Mouse (Mus musculus): ENCODE data around the gene Ebf1. TPM values are rescaled to one million over a fixed set of nuclear protein-coding genes. Genes with fewer than 3 reads are reported as not detected.

The Ebf1 gene
- polyA plus RNA-seq, 1 experiment from 2014 or later = 3.6 TPM

- Histone ChIP-seq H3K4me2 (replicated peaks; ENCODE audit: low read depth) (no peak overlapping the region), H3K9me3 (ENCODE audit: control insufficient read depth, low read length) (no peaks in the 10 kb centered on the region), H3K9ac (ENCODE audit: low read length) (no peak overlapping the region), H3K4me3 (ENCODE audit: low read depth, low read length) (no peak overlapping the region), H3K4me1 (replicated peaks; ENCODE audit: control insufficient read depth, insufficient read depth) (no peaks in the 10 kb centered on the region), H3K36me3 (ENCODE audit: control insufficient read depth, insufficient read depth, low read length) (no peaks in the 10 kb centered on the region), H3K27me3 (ENCODE audit: control insufficient read depth, insufficient read depth, low read length) (0 out of 2 replicates have a peak, but pooled peaks cover 2% of the 10 kb centered on the region), H3K27ac (replicated peaks) (no peak overlapping the region)
- 88% methylated on average over 5 of the region's 5 CpGs for WGBS
- ATAC-seq (ENCODE audit: low FRiP score, low TSS enrichment) (no peak), DNase-seq (ENCODE audit: low spot score) (no peak)
- TF ChIP-seq CTCF (IDR thresholded peaks at IDR 0.05; ENCODE audit: low read depth) (no peak), EP300 (optimal IDR thresholded peaks at IDR 0.05) (no peak)
These were observed 120.9 kb downstream of the Ebf1 start for GRCm38 (mm10) chr11:44738046-44738445.

- DNase-seq (ENCODE audit: low spot score) = no peak
- WGBS = 46% methylated on average over 10 of the region's 10 CpGs
- Histone ChIP-seq H3K27me3 (ENCODE audit: control insufficient read depth, insufficient read depth, low read length) (0 out of 2 replicates have a peak, but pooled peaks cover 2% of the 10 kb centered on the region), H3K4me1 (replicated peaks; ENCODE audit: control insufficient read depth, insufficient read depth) (no peaks in the 10 kb centered on the region), H3K36me3 (ENCODE audit: control insufficient read depth, insufficient read depth, low read length) (no peaks in the 10 kb centered on the region), H3K9me3 (ENCODE audit: control insufficient read depth, low read length) (no peaks in the 10 kb centered on the region), H3K27ac (replicated peaks) (no peak overlapping the region), H3K9ac (ENCODE audit: low read length) (no peak overlapping the region), H3K4me3 (ENCODE audit: low read depth, low read length) (no peak overlapping the region), H3K4me2 (replicated peaks; ENCODE audit: low read depth) (no peak overlapping the region)
- no peak for ATAC-seq (ENCODE audit: low FRiP score, low TSS enrichment)
- TF ChIP-seq EP300 (optimal IDR thresholded peaks at IDR 0.05) (no peak), CTCF (IDR thresholded peaks at IDR 0.05; ENCODE audit: low read depth) (no peak)
These were observed 121.7 kb downstream of the Ebf1 start for GRCm38 (mm10) chr11:44738820-44739219.

- H3K4me3 ChIP-seq (ENCODE audit: low read depth, low read length) = no peak overlapping the region
- no peaks in the 10 kb centered on the region for H3K36me3 ChIP-seq (ENCODE audit: control insufficient read depth, insufficient read depth, low read length)
- no peak for DNase-seq (ENCODE audit: low spot score)
- H3K27ac ChIP-seq (replicated peaks) = no peak overlapping the region
- H3K4me2 ChIP-seq (replicated peaks; ENCODE audit: low read depth) = no peak overlapping the region
- 0 out of 2 replicates have a peak, but pooled peaks cover 2% of the 10 kb centered on the region for H3K27me3 ChIP-seq (ENCODE audit: control insufficient read depth, insufficient read depth, low read length)
- ATAC-seq (ENCODE audit: low FRiP score, low TSS enrichment) = no peak
- H3K9ac ChIP-seq (ENCODE audit: low read length) = no peak overlapping the region
- no peaks in the 10 kb centered on the region for H3K4me1 ChIP-seq (replicated peaks; ENCODE audit: control insufficient read depth, insufficient read depth)
- no peaks in the 10 kb centered on the region for H3K9me3 ChIP-seq (ENCODE audit: control insufficient read depth, low read length)
- TF ChIP-seq EP300 (optimal IDR thresholded peaks at IDR 0.05) (no peak), CTCF (IDR thresholded peaks at IDR 0.05; ENCODE audit: low read depth) (no peak)
- 18% methylated on average over 6 of the region's 6 CpGs for WGBS
These were observed 123.3 kb downstream of the Ebf1 start for GRCm38 (mm10) chr11:44740278-44741041.

- 49% methylated on average over 20 of the region's 20 CpGs for WGBS
- Histone ChIP-seq H3K27ac (replicated peaks) (no peak overlapping the region), H3K36me3 (ENCODE audit: control insufficient read depth, insufficient read depth, low read length) (no peaks in the 10 kb centered on the region), H3K4me3 (ENCODE audit: low read depth, low read length) (no peak overlapping the region), H3K4me2 (replicated peaks; ENCODE audit: low read depth) (no peak overlapping the region), H3K9ac (ENCODE audit: low read length) (no peak overlapping the region), H3K27me3 (ENCODE audit: control insufficient read depth, insufficient read depth, low read length) (0 out of 2 replicates have a peak, but pooled peaks cover 2% of the 10 kb centered on the region), H3K9me3 (ENCODE audit: control insufficient read depth, low read length) (no peaks in the 10 kb centered on the region), H3K4me1 (replicated peaks; ENCODE audit: control insufficient read depth, insufficient read depth) (no peaks in the 10 kb centered on the region)
- TF ChIP-seq CTCF (IDR thresholded peaks at IDR 0.05; ENCODE audit: low read depth) (no peak), EP300 (optimal IDR thresholded peaks at IDR 0.05) (no peak)
- no peak for ATAC-seq (ENCODE audit: low FRiP score, low TSS enrichment)
- DNase-seq (ENCODE audit: low spot score) = no peak
These were observed 124.0 kb downstream of the Ebf1 start for GRCm38 (mm10) chr11:44741042-44741491.

GRCm38 (mm10) chr11:44744446-44744845 lies 127.3 kb downstream of the Ebf1 start:
- no peak overlapping the region for H3K9ac ChIP-seq (ENCODE audit: low read length)
- no peaks in the 10 kb centered on the region for H3K36me3 ChIP-seq (ENCODE audit: control insufficient read depth, insufficient read depth, low read length)
- ATAC-seq (ENCODE audit: low FRiP score, low TSS enrichment) (no peak), DNase-seq (ENCODE audit: low spot score) (no peak)
- no peaks in the 10 kb centered on the region for H3K4me1 ChIP-seq (replicated peaks; ENCODE audit: control insufficient read depth, insufficient read depth)
- no peak overlapping the region for H3K4me2 ChIP-seq (replicated peaks; ENCODE audit: low read depth)
- 69% methylated on average over 7 of the region's 7 CpGs for WGBS
- TF ChIP-seq EP300 (optimal IDR thresholded peaks at IDR 0.05) (no peak), CTCF (IDR thresholded peaks at IDR 0.05; ENCODE audit: low read depth) (no peak)
- H3K4me3 ChIP-seq (ENCODE audit: low read depth, low read length) = no peak overlapping the region
- no peak overlapping the region for H3K27ac ChIP-seq (replicated peaks)
- no peaks in the 10 kb centered on the region for H3K9me3 ChIP-seq (ENCODE audit: control insufficient read depth, low read length)
- H3K27me3 ChIP-seq (ENCODE audit: control insufficient read depth, insufficient read depth, low read length) = 0 out of 2 replicates have a peak, but pooled peaks cover 2% of the 10 kb centered on the region

GRCm38 (mm10) chr11:44745946-44746345 lies 128.8 kb downstream of the Ebf1 start:
- DNase-seq (ENCODE audit: low spot score) = no peak
- 0 out of 2 replicates have a peak, but pooled peaks cover 2% of the 10 kb centered on the region for H3K27me3 ChIP-seq (ENCODE audit: control insufficient read depth, insufficient read depth, low read length)
- H3K27ac ChIP-seq (replicated peaks) = no peak overlapping the region
- H3K9me3 ChIP-seq (ENCODE audit: control insufficient read depth, low read length) = no peaks in the 10 kb centered on the region
- H3K4me2 ChIP-seq (replicated peaks; ENCODE audit: low read depth) = no peak overlapping the region
- H3K36me3 ChIP-seq (ENCODE audit: control insufficient read depth, insufficient read depth, low read length) = no peaks in the 10 kb centered on the region
- H3K9ac ChIP-seq (ENCODE audit: low read length) = no peak overlapping the region
- H3K4me1 ChIP-seq (replicated peaks; ENCODE audit: control insufficient read depth, insufficient read depth) = no peaks in the 10 kb centered on the region
- no peak for ATAC-seq (ENCODE audit: low FRiP score, low TSS enrichment)
- 89% methylated on average over 2 of the region's 2 CpGs for WGBS
- H3K4me3 ChIP-seq (ENCODE audit: low read depth, low read length) = no peak overlapping the region
- TF ChIP-seq EP300 (optimal IDR thresholded peaks at IDR 0.05) = no peak
- TF ChIP-seq CTCF (IDR thresholded peaks at IDR 0.05; ENCODE audit: low read depth) = no peak

Measured in stomach, postnatal 0 days (tissue).